Mouse (Mus musculus): ENCODE measurements around the gene Atxn2l. TPM values are rescaled to one million over a fixed set of nuclear protein-coding genes. Genes with fewer than 3 reads are reported as not detected.

Gene Atxn2l
- polyA plus RNA-seq, 1 experiment from 2014 or later = 44.5 TPM

GRCm38 (mm10) chr7:126445104-126445815 is 58.0 kb downstream of the Atxn2l start:
- H3K4me2 ChIP-seq = no peak overlapping the region
- peaks cover 10% of the 10 kb centered on the region for H3K36me3 ChIP-seq
- no peaks in the 10 kb centered on the region for H3K27me3 ChIP-seq (replicated peaks)
- no peaks in the 10 kb centered on the region for H3K9me3 ChIP-seq
- no peaks in the 10 kb centered on the region for H3K4me1 ChIP-seq
- no peak for ATAC-seq (ENCODE audit: insufficient read depth, low FRiP score, low read depth)
- no peak overlapping the region for H3K4me3 ChIP-seq (replicated peaks)
- no peak overlapping the region for H3K27ac ChIP-seq
- H3K9ac ChIP-seq = no peak overlapping the region
- 90% methylated on average over 15 of the region's 15 CpGs for WGBS

- no peak overlapping the region for H3K4me2 ChIP-seq
- H3K9me3 ChIP-seq = no peaks in the 10 kb centered on the region
- no peak overlapping the region for H3K9ac ChIP-seq
- H3K4me3 ChIP-seq (replicated peaks) = no peak overlapping the region
- no peaks in the 10 kb centered on the region for H3K27me3 ChIP-seq (replicated peaks)
- ATAC-seq (ENCODE audit: insufficient read depth, low FRiP score, low read depth) = no peak
- H3K27ac ChIP-seq = no peak overlapping the region
- 91% methylated on average over 9 of the region's 9 CpGs for WGBS
- peaks cover 10% of the 10 kb centered on the region for H3K36me3 ChIP-seq
- no peaks in the 10 kb centered on the region for H3K4me1 ChIP-seq
Measured at GRCm38 (mm10) chr7:126444536-126444935, 58.7 kb downstream of the Atxn2l start.

- Histone ChIP-seq H3K4me1 (no peaks in the 10 kb centered on the region), H3K27me3 (replicated peaks) (no peaks in the 10 kb centered on the region), H3K9ac (no peak overlapping the region), H3K27ac (no peak overlapping the region), H3K36me3 (peaks cover 10% of the 10 kb centered on the region), H3K9me3 (no peaks in the 10 kb centered on the region), H3K4me3 (replicated peaks) (no peak overlapping the region), H3K4me2 (no peak overlapping the region)
- WGBS = 95% methylated on average over 10 of the region's 10 CpGs
- ATAC-seq (ENCODE audit: insufficient read depth, low FRiP score, low read depth) = no peak
Measured at GRCm38 (mm10) chr7:126443997-126444396, 59.2 kb downstream of the Atxn2l start.

Other genes starting within 250 kb of the Atxn2l start
- 19.1 and 21.5 TPM in 2 replicates for gene Sbk1, start 230.8 kb downstream of the Atxn2l start, polyA plus RNA-seq (2015; fragmentation: Nextera tagmentation; extraction: Ambion mirVana)
- gene Lat, start 133.9 kb downstream of the Atxn2l start, polyA plus RNA-seq (2015; fragmentation: Nextera tagmentation; extraction: Ambion mirVana) = 2.0 and 2.2 TPM in 2 replicates
- 42.4 and 53.8 TPM in 2 replicates for gene Spns1, start 126.0 kb downstream of the Atxn2l start, polyA plus RNA-seq (2015; fragmentation: Nextera tagmentation; extraction: Ambion mirVana)
- gene Nfatc2ip, start 106.7 kb downstream of the Atxn2l start, polyA plus RNA-seq (2015; fragmentation: Nextera tagmentation; extraction: Ambion mirVana) = 2.3 and 2.7 TPM in 2 replicates
- 0.36 and 0.44 TPM in 2 replicates for gene Cd19, start 88.5 kb downstream of the Atxn2l start, polyA plus RNA-seq (2015; fragmentation: Nextera tagmentation; extraction: Ambion mirVana)
- 27.4 and 27.9 TPM in 2 replicates for gene Rabep2, start 74.7 kb downstream of the Atxn2l start, polyA plus RNA-seq (2015; fragmentation: Nextera tagmentation; extraction: Ambion mirVana)
- gene Atp2a1, start 40.3 kb downstream of the Atxn2l start, polyA plus RNA-seq (2015; fragmentation: Nextera tagmentation; extraction: Ambion mirVana) = 1.7 and 5.7 TPM in 2 replicates
- 39.2 and 44.4 TPM in 2 replicates for gene Sh2b1, start 28.0 kb downstream of the Atxn2l start, polyA plus RNA-seq (2015; fragmentation: Nextera tagmentation; extraction: Ambion mirVana)
- gene Tufm, start 16.1 kb downstream of the Atxn2l start, polyA plus RNA-seq (2015; fragmentation: Nextera tagmentation; extraction: Ambion mirVana) = 149 and 158 TPM in 2 replicates
- gene Eif3c, start 63.0 kb upstream of the Atxn2l start, polyA plus RNA-seq (2015; fragmentation: Nextera tagmentation; extraction: Ambion mirVana) = 188 and 196 TPM in 2 replicates
- gene Apobr, start 81.5 kb upstream of the Atxn2l start, polyA plus RNA-seq (2015; fragmentation: Nextera tagmentation; extraction: Ambion mirVana) = 1.2 and 1.3 TPM in 2 replicates
- gene Cln3, start 82.4 kb upstream of the Atxn2l start, polyA plus RNA-seq (2015; fragmentation: Nextera tagmentation; extraction: Ambion mirVana) = 30.4 and 33.1 TPM in 2 replicates
- gene Il27, start 91.5 kb upstream of the Atxn2l start, polyA plus RNA-seq (2015; fragmentation: Nextera tagmentation; extraction: Ambion mirVana) = 0.13 and 0.26 TPM in 2 replicates
- gene Nupr1, start 127.4 kb upstream of the Atxn2l start, polyA plus RNA-seq (2015; fragmentation: Nextera tagmentation; extraction: Ambion mirVana) = 156 and 197 TPM in 2 replicates
- 43.5 and 53.8 TPM in 2 replicates for gene Sgf29, start 145.9 kb upstream of the Atxn2l start, polyA plus RNA-seq (2015; fragmentation: Nextera tagmentation; extraction: Ambion mirVana)
- 7.1 and 9.7 TPM in 2 replicates for gene Sult1a1, start 173.0 kb upstream of the Atxn2l start, polyA plus RNA-seq (2015; fragmentation: Nextera tagmentation; extraction: Ambion mirVana)
- 105 and 114 TPM in 2 replicates for gene Bola2, start 192.0 kb upstream of the Atxn2l start, polyA plus RNA-seq (2015; fragmentation: Nextera tagmentation; extraction: Ambion mirVana)
- gene Slx1b, start 192.3 kb upstream of the Atxn2l start, polyA plus RNA-seq (2015; fragmentation: Nextera tagmentation; extraction: Ambion mirVana) = 7.9 and 9.6 TPM in 2 replicates
- gene Coro1a, start 204.3 kb upstream of the Atxn2l start, polyA plus RNA-seq (2015; fragmentation: Nextera tagmentation; extraction: Ambion mirVana) = 50.1 and 51.9 TPM in 2 replicates